Mouse (Mus musculus) heart, embryonic 10.5 days (tissue): ENCODE measurements around the gene Cotl1. TPM values are rescaled to one million over a fixed set of nuclear protein-coding genes. Genes with fewer than 3 reads are reported as not detected.

ENCODE experiments used
- DNase-seq: peaks from one replicate; pipeline ENCODE4 v3.0.0-alpha.2; 2017; ENCODE audit warnings: low spot score
- H3K27ac ChIP-seq: fragments of 300-500 bp; sonication (generic); 2 replicates; pipeline ENCODE4 v1.5.1; 2016; ENCODE audit warnings: mild to moderate bottlenecking
- H3K27me3 ChIP-seq: fragments of 300-500 bp; sonication (generic); 2 replicates; pipeline ENCODE4 v1.6.1; 2016; ENCODE audit warnings: mild to moderate bottlenecking; ENCODE audit not compliant: poor library complexity, insufficient read depth, severe bottlenecking
- H3K36me3 ChIP-seq: fragments of 300-500 bp; sonication (generic); 2 replicates; pipeline ENCODE4 v1.6.1; 2016; ENCODE audit warnings: mild to moderate bottlenecking, moderate library complexity
- H3K4me1 ChIP-seq: fragments of 300-500 bp; sonication (generic); 2 replicates; pipeline ENCODE4 v1.6.1; 2016; ENCODE audit warnings: mild to moderate bottlenecking
- H3K4me3 ChIP-seq: fragments of 300-500 bp; sonication (generic); 2 replicates; pipeline ENCODE4 v1.5.1; 2016; ENCODE audit warnings: mild to moderate bottlenecking, moderate library complexity
- H3K9me3 ChIP-seq: fragments of 300-500 bp; sonication (generic); 2 replicates; pipeline ENCODE4 v1.6.1; 2016; ENCODE audit warnings: mild to moderate bottlenecking, moderate library complexity
- whole genome bisulfite sequencing: fragments of 180-500 bp; shearing (Covaris S2); methylation state at CpG from one replicate; pipeline ENCODE4 v1.1.7; 2016; 5-methylcytosine and 5-hydroxymethylcytosine counted together
- polyA plus RNA-seq: library from polyadenylated mRNA; unstranded; fragments of >200 nt; fragmentation: Nextera tagmentation; extraction: Ambion mirVana; gene quantifications from 2 replicates; pipeline ENCODE4 v1.2.1, GENCODE M21; 2016

Gene Cotl1
- polyA plus RNA-seq, 1 experiment from 2014 or later: 55.7 TPM

- H3K9me3 ChIP-seq: no peaks in the 10 kb centered on the region
- no peak for DNase-seq
- H3K36me3 ChIP-seq: peaks cover 20% of the 10 kb centered on the region; the same call in 1 of the 2 replicates
- peaks cover 46% of the 10 kb centered on the region for H3K4me1 ChIP-seq
- 0 out of 2 replicates have a peak, but pooled peaks cover 8% of the 10 kb centered on the region for H3K27me3 ChIP-seq
- no peak overlapping the region for H3K4me3 ChIP-seq
- WGBS: 81% methylated on average over 23 of the region's 23 CpGs
- H3K27ac ChIP-seq: no peak overlapping the region
These were observed 30.0 kb downstream of the Cotl1 start for GRCm38 (mm10) chr8:119810127-119810868.

- no peak overlapping the region for H3K27ac ChIP-seq
- H3K36me3 ChIP-seq: peaks cover 16% of the 10 kb centered on the region; the same call in 1 of the 2 replicates
- peaks cover 46% of the 10 kb centered on the region for H3K4me1 ChIP-seq
- WGBS: 92% methylated on average over 9 of the region's 9 CpGs
- 0 out of 2 replicates have a peak, but pooled peaks cover 8% of the 10 kb centered on the region for H3K27me3 ChIP-seq
- no peak overlapping the region for H3K4me3 ChIP-seq
- no peak for DNase-seq
- H3K9me3 ChIP-seq: no peaks in the 10 kb centered on the region
These were observed 30.7 kb downstream of the Cotl1 start for GRCm38 (mm10) chr8:119809620-119810019.

GRCm38 (mm10) chr8:119807687-119808086, 32.7 kb downstream of the Cotl1 start:
- no peak overlapping the region for H3K4me3 ChIP-seq
- WGBS: 79% methylated on average over 4 of the region's 4 CpGs
- H3K4me1 ChIP-seq: peaks cover 26% of the 10 kb centered on the region
- H3K36me3 ChIP-seq: peaks cover 16% of the 10 kb centered on the region; the same call in 1 of the 2 replicates
- H3K27ac ChIP-seq: no peak overlapping the region
- 0 out of 2 replicates have a peak, but pooled peaks cover 14% of the 10 kb centered on the region for H3K27me3 ChIP-seq
- no peak for DNase-seq
- H3K9me3 ChIP-seq: no peaks in the 10 kb centered on the region

GRCm38 (mm10) chr8:119806422-119807263, 33.7 kb downstream of the Cotl1 start:
- Histone ChIP-seq H3K9me3 (no peaks in the 10 kb centered on the region), H3K4me3 (no peak overlapping the region), H3K4me1 (peaks cover 16% of the 10 kb centered on the region), H3K27ac (peak overlapping the region; percentile 3; the same call in 1 of the 2 replicates), H3K36me3 (peaks cover 16% of the 10 kb centered on the region; the same call in 1 of the 2 replicates), H3K27me3 (0 out of 2 replicates have a peak, but pooled peaks cover 14% of the 10 kb centered on the region)
- 77% methylated on average over 14 of the region's 14 CpGs for WGBS
- no peak for DNase-seq

GRCm38 (mm10) chr8:119805275-119805674, 35.1 kb downstream of the Cotl1 start:
- Histone ChIP-seq H3K4me3 (no peak overlapping the region), H3K36me3 (peaks cover 16% of the 10 kb centered on the region; the same call in 1 of the 2 replicates), H3K27me3 (peaks cover 27% of the 10 kb centered on the region; the same call in 1 of the 2 replicates), H3K9me3 (no peaks in the 10 kb centered on the region), H3K4me1 (peaks cover 13% of the 10 kb centered on the region), H3K27ac (no peak overlapping the region)
- no peak for DNase-seq
- 80% methylated on average over 8 of the region's 8 CpGs for WGBS

- WGBS: 91% methylated on average over 1 of the region's 1 CpGs
These were observed 37.8 kb downstream of the Cotl1 start for GRCm38 (mm10) chr8:119802592-119802991.

GRCm38 (mm10) chr8:119801168-119801567, 39.2 kb downstream of the Cotl1 start:
- peaks cover 21% of the 10 kb centered on the region for H3K4me1 ChIP-seq
- H3K36me3 ChIP-seq: no peaks in the 10 kb centered on the region
- H3K9me3 ChIP-seq: no peaks in the 10 kb centered on the region
- no peak overlapping the region for H3K27ac ChIP-seq
- DNase-seq: no peak
- H3K4me3 ChIP-seq: no peak overlapping the region
- WGBS: 33% methylated on average over 4 of the region's 4 CpGs
- H3K27me3 ChIP-seq: peaks cover 25% of the 10 kb centered on the region; the same call in 1 of the 2 replicates

More at GRCm38 (mm10) chr8:119802592-119802991, 37.8 kb downstream of the Cotl1 start:
- DNase-seq: no peak
- Histone ChIP-seq H3K9me3 (no peaks in the 10 kb centered on the region), H3K27me3 (peaks cover 33% of the 10 kb centered on the region; the same call in 1 of the 2 replicates), H3K4me1 (peaks cover 26% of the 10 kb centered on the region), H3K4me3 (no peak overlapping the region), H3K36me3 (no peaks in the 10 kb centered on the region), H3K27ac (no peak overlapping the region)

GRCm38 (mm10) chr8:119798965-119799264, 41.4 kb downstream of the Cotl1 start:
- DNase-seq: no peak
- H3K4me1 ChIP-seq: peaks cover 21% of the 10 kb centered on the region
- peak overlapping the region; percentile 74 for H3K27ac ChIP-seq
- H3K36me3 ChIP-seq: no peaks in the 10 kb centered on the region
- H3K27me3 ChIP-seq: peaks cover 23% of the 10 kb centered on the region; the same call in 1 of the 2 replicates
- 50% methylated on average over 2 of the region's 2 CpGs for WGBS
- peak overlapping the region; percentile 39; the same call in 1 of the 2 replicates for H3K4me3 ChIP-seq
- no peaks in the 10 kb centered on the region for H3K9me3 ChIP-seq

GRCm38 (mm10) chr8:119798170-119798964, 42.0 kb downstream of the Cotl1 start:
- Histone ChIP-seq H3K9me3 (no peaks in the 10 kb centered on the region), H3K27ac (peak overlapping the region; percentile 74), H3K4me3 (peak overlapping the region; percentile 39; the same call in 1 of the 2 replicates), H3K36me3 (no peaks in the 10 kb centered on the region), H3K4me1 (peaks cover 21% of the 10 kb centered on the region), H3K27me3 (peaks cover 19% of the 10 kb centered on the region; the same call in 1 of the 2 replicates)
- DNase-seq: no peak
- WGBS: 11% methylated on average over 15 of the region's 15 CpGs

GRCm38 (mm10) chr8:119795651-119796050, 44.7 kb downstream of the Cotl1 start:
- Histone ChIP-seq H3K4me3 (no peak overlapping the region), H3K36me3 (no peaks in the 10 kb centered on the region), H3K27me3 (peaks cover 10% of the 10 kb centered on the region; the same call in 1 of the 2 replicates), H3K27ac (no peak overlapping the region), H3K4me1 (peaks cover 37% of the 10 kb centered on the region), H3K9me3 (no peaks in the 10 kb centered on the region)
- DNase-seq: no peak
- WGBS: 76% methylated on average over 3 of the region's 3 CpGs

- Histone ChIP-seq H3K4me1 (peaks cover 41% of the 10 kb centered on the region), H3K9me3 (no peaks in the 10 kb centered on the region), H3K36me3 (no peaks in the 10 kb centered on the region), H3K27me3 (peaks cover under 1% of the 10 kb centered on the region; the same call in 1 of the 2 replicates), H3K27ac (no peak overlapping the region), H3K4me3 (no peak overlapping the region)
- WGBS: 45% methylated on average over 7 of the region's 7 CpGs
- DNase-seq: no peak
These were observed 45.7 kb downstream of the Cotl1 start for GRCm38 (mm10) chr8:119794689-119795088.
